Mouse (Mus musculus) cerebellum, adult (tissue): ENCODE measurements at regions not wholly inside any gene's neighbourhood (a gene's known extent, or its start where the extent isn't known, plus 50 kb on each side); places are given as distances from the start of the nearest gene placed in this dataset.

Source experiments
- ATAC-seq: cut with Nextera tagmentation; 2 replicates; pipeline ENCODE4 v1.9.2; 2017; ENCODE audit warnings: mild to moderate bottlenecking, moderate library complexity, mixed read lengths; ENCODE audit not compliant: insufficient number of reproducible peaks, low FRiP score, low TSS enrichment

GRCm38 (mm10) chr4:12773201-12773600, 601.4 kb upstream of the Fam92a start:
- ATAC-seq = no peak

- no peak for ATAC-seq
Measured at GRCm38 (mm10) chr4:12770131-12770780, 598.4 kb upstream of the Fam92a start.

GRCm38 (mm10) chr4:12769092-12769491, 597.3 kb upstream of the Fam92a start:
- no peak for ATAC-seq

- ATAC-seq = no peak
Measured at GRCm38 (mm10) chr4:12766763-12767162, 594.9 kb upstream of the Fam92a start.

GRCm38 (mm10) chr4:12750817-12751216, 579.0 kb upstream of the Fam92a start:
- no peak for ATAC-seq

- no peak for ATAC-seq
Measured at GRCm38 (mm10) chr4:12749874-12750273, 578.1 kb upstream of the Fam92a start.

GRCm38 (mm10) chr4:12743714-12744327, 572.0 kb upstream of the Fam92a start:
- ATAC-seq = no peak

- ATAC-seq = no peak
Measured at GRCm38 (mm10) chr4:12736411-12736810, 564.6 kb upstream of the Fam92a start.

- no peak for ATAC-seq
Measured at GRCm38 (mm10) chr4:12700189-12700588, 528.4 kb upstream of the Fam92a start.

- no peak for ATAC-seq
Measured at GRCm38 (mm10) chr4:12677814-12678213, 506.0 kb upstream of the Fam92a start.

- no peak for ATAC-seq
Measured at GRCm38 (mm10) chr4:12671399-12671798, 499.6 kb upstream of the Fam92a start.

GRCm38 (mm10) chr4:12663176-12663575, 491.4 kb upstream of the Fam92a start:
- no peak for ATAC-seq

- ATAC-seq = no peak
Measured at GRCm38 (mm10) chr4:12662683-12663082, 490.9 kb upstream of the Fam92a start.

GRCm38 (mm10) chr4:12659084-12659483, 487.3 kb upstream of the Fam92a start:
- ATAC-seq = no peak

- ATAC-seq = no peak
Measured at GRCm38 (mm10) chr4:12658594-12658993, 486.8 kb upstream of the Fam92a start.

GRCm38 (mm10) chr4:12657820-12658219, 486.0 kb upstream of the Fam92a start:
- no peak for ATAC-seq

- no peak for ATAC-seq
Measured at GRCm38 (mm10) chr4:12656924-12657603, 485.2 kb upstream of the Fam92a start.

- peak; percentile 40; the same call in 1 of the 2 replicates for ATAC-seq
Measured at GRCm38 (mm10) chr4:12655457-12656228, 483.8 kb upstream of the Fam92a start.

- no peak for ATAC-seq
Measured at GRCm38 (mm10) chr4:12654568-12655456, 483.0 kb upstream of the Fam92a start.

- ATAC-seq = no peak
Measured at GRCm38 (mm10) chr4:12647732-12648131, 475.9 kb upstream of the Fam92a start.
